Mouse (Mus musculus): ENCODE measurements around the gene Gpr132. TPM values are rescaled to one million over a fixed set of nuclear protein-coding genes. Genes with fewer than 3 reads are reported as not detected.

Gene Gpr132
- polyA plus RNA-seq, 1 experiment from 2014 or later, result 0.38 TPM

DNA sequence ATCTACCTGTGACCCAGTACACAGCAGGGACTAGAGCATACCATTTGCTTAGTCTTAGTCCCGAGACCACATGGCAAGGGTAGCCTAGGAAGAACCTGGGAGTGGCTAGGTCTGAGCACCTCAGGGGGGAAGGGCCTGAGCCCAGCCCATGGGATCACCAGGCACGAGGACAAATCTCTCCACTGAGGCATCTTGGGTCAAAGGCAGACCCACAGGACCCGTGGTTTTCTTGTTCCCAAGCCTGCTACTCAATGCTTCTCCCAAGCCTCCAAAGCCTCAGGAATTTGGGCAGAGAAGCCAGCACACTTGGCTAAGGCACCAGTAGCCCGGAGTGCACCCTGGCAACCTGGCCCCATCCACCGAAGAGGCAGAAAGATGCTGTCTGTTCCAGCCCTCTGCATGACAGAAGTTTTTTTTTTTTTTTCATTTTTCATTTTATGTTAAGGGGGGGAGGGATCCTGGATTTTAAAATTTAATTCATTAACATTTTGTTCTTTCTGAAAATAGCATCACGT is 13.3 kb upstream of the Gpr132 start:
- Histone ChIP-seq H3K36me3 (ENCODE audit: control insufficient read depth, insufficient read depth) (no peaks in the 10 kb centered on the region), H3K4me2 (ENCODE audit: low read depth, low read length) (no peak overlapping the region), H3K9ac (ENCODE audit: low read depth, low read length) (no peak overlapping the region), H3K27me3 (ENCODE audit: control insufficient read depth, insufficient read depth, low read depth, low read length) (peaks cover 27% of the 10 kb centered on the region), H3K27ac (ENCODE audit: low read length) (no peak overlapping the region), H3K4me1 (ENCODE audit: control insufficient read depth, low read depth, low read length) (peaks cover 10% of the 10 kb centered on the region), H3K9me3 (replicated peaks; ENCODE audit: control insufficient read depth, low read length) (no peaks in the 10 kb centered on the region), H3K4me3 (ENCODE audit: low read depth, low read length) (no peak overlapping the region)
- WGBS (ENCODE audit: insufficient replicate concordance), result 49% methylated on average over 6 of the region's 6 CpGs
- ATAC-seq (ENCODE audit: low read depth), result no peak

DNA sequence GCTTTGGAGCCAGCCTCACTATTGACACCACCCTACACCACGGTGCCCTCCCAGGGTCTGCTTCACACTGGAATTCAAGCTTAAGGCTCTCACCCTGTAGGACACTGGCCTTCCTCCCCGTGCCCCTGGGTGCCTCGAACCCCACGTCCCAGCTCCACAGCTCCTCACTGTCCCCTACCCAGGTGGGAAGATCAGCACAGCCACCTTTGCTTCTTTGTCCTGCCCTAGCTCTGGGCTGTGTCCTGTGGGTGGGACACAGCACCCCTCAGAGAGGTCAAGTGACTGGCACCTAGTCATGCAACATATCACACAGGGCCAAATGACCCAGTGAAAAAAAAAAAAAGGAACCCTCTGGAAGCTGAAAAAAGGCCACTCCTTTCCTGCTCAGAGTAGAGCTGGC is 12.6 kb upstream of the Gpr132 start:
- Histone ChIP-seq H3K27me3 (ENCODE audit: control insufficient read depth, insufficient read depth, low read depth, low read length) (peaks cover 34% of the 10 kb centered on the region), H3K9me3 (replicated peaks; ENCODE audit: control insufficient read depth, low read length) (no peaks in the 10 kb centered on the region), H3K9ac (ENCODE audit: low read depth, low read length) (no peak overlapping the region), H3K4me3 (ENCODE audit: low read depth, low read length) (no peak overlapping the region), H3K4me1 (ENCODE audit: control insufficient read depth, low read depth, low read length) (peaks cover 15% of the 10 kb centered on the region), H3K4me2 (ENCODE audit: low read depth, low read length) (no peak overlapping the region), H3K36me3 (ENCODE audit: control insufficient read depth, insufficient read depth) (no peaks in the 10 kb centered on the region), H3K27ac (ENCODE audit: low read length) (no peak overlapping the region)
- 46% methylated on average over 4 of the region's 4 CpGs for WGBS (ENCODE audit: insufficient replicate concordance)
- no peak for ATAC-seq (ENCODE audit: low read depth)

DNA sequence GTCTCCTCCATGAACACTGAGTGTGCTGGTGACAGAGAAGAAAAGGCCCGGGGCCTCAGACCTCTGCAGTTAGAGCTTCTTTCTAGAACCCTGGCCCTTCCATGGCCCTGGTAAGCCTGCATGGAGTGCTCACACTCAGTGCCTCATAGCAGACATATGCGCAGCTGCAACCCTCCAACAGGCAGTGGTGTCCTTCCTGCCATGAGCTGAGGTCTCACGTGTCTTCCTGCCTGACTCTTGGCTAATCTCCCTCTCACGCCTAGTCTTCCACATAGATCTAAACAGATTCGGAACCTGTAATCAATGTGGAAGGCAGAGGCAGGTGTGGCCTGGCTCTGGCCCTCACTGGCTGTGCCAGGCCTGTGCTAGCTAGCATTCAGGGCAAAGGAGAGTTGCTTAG is 11.7 kb upstream of the Gpr132 start:
- WGBS (ENCODE audit: insufficient replicate concordance), result 43% methylated on average over 5 of the region's 5 CpGs
- Histone ChIP-seq H3K4me3 (ENCODE audit: low read depth, low read length) (no peak overlapping the region), H3K4me2 (ENCODE audit: low read depth, low read length) (no peak overlapping the region), H3K36me3 (ENCODE audit: control insufficient read depth, insufficient read depth) (no peaks in the 10 kb centered on the region), H3K4me1 (ENCODE audit: control insufficient read depth, low read depth, low read length) (peaks cover 15% of the 10 kb centered on the region), H3K27me3 (ENCODE audit: control insufficient read depth, insufficient read depth, low read depth, low read length) (peaks cover 43% of the 10 kb centered on the region), H3K9me3 (replicated peaks; ENCODE audit: control insufficient read depth, low read length) (no peaks in the 10 kb centered on the region), H3K9ac (ENCODE audit: low read depth, low read length) (no peak overlapping the region), H3K27ac (ENCODE audit: low read length) (no peak overlapping the region)
- ATAC-seq (ENCODE audit: low read depth), result no peak

DNA sequence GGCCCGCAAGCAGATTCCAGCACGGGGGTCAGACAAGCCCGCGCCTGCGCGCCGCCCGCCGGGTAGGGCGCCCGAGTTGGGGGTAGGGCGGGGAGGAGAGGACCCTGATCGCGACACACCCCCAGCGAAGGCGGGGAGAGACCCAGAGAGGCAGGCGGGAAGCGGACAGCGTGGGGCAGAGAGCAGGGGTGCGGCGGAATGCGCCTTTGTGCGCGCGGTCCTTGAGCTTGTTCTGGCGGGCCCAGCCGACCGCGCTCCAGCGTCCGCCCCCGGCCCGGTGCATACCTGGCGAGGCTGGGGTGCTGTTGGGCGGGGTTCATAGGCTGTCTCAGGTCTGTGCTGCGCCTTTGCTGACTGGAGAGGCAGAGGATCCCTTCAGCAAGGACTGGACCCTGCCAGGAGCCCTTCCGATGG is 9.6 kb upstream of the Gpr132 start:
- Histone ChIP-seq H3K27me3 (ENCODE audit: control insufficient read depth, insufficient read depth, low read depth, low read length) (peaks cover 55% of the 10 kb centered on the region), H3K4me3 (ENCODE audit: low read depth, low read length) (peak overlapping the region; percentile 28), H3K4me2 (ENCODE audit: low read depth, low read length) (peak overlapping the region; percentile 42), H3K36me3 (ENCODE audit: control insufficient read depth, insufficient read depth) (no peaks in the 10 kb centered on the region), H3K27ac (ENCODE audit: low read length) (no peak overlapping the region), H3K9ac (ENCODE audit: low read depth, low read length) (no peak overlapping the region), H3K9me3 (replicated peaks; ENCODE audit: control insufficient read depth, low read length) (no peaks in the 10 kb centered on the region), H3K4me1 (ENCODE audit: control insufficient read depth, low read depth, low read length) (peaks cover 15% of the 10 kb centered on the region)
- 2% methylated on average over 37 of the region's 37 CpGs for WGBS (ENCODE audit: insufficient replicate concordance)
- no peak for ATAC-seq (ENCODE audit: low read depth)

DNA sequence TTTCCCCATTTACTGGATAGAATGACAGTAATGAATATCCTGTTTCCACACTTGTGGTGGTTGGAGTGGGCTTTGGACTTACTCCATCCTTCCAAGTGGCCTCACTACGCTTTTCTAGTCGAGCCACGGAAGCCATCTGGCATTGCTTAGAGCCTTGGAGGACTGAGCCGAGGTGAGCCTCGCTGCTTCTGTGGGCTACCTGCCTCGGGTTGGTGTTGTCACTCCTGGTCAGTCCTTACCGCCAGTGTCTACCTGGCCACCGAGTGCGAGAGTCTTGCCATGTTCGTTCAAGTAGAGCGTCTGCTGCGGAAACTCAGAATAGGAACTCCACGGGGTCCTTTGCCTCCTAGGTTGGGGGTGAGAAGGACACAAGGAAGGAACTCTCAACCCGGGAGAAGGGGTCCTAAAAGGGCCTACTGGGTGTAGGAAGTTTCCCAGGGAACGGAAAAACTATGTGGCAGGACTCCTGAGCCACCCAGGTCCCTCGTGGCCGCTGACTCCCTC is 9.1 kb upstream of the Gpr132 start:
- WGBS (ENCODE audit: insufficient replicate concordance), result 3% methylated on average over 17 of the region's 17 CpGs
- Histone ChIP-seq H3K4me3 (ENCODE audit: low read depth, low read length) (peak overlapping the region; percentile 28), H3K4me2 (ENCODE audit: low read depth, low read length) (peak overlapping the region; percentile 42), H3K4me1 (ENCODE audit: control insufficient read depth, low read depth, low read length) (peaks cover 15% of the 10 kb centered on the region), H3K27me3 (ENCODE audit: control insufficient read depth, insufficient read depth, low read depth, low read length) (peaks cover 55% of the 10 kb centered on the region), H3K9me3 (replicated peaks; ENCODE audit: control insufficient read depth, low read length) (no peaks in the 10 kb centered on the region), H3K27ac (ENCODE audit: low read length) (no peak overlapping the region), H3K9ac (ENCODE audit: low read depth, low read length) (no peak overlapping the region), H3K36me3 (ENCODE audit: control insufficient read depth, insufficient read depth) (no peaks in the 10 kb centered on the region)
- ATAC-seq (ENCODE audit: low read depth), result no peak

DNA sequence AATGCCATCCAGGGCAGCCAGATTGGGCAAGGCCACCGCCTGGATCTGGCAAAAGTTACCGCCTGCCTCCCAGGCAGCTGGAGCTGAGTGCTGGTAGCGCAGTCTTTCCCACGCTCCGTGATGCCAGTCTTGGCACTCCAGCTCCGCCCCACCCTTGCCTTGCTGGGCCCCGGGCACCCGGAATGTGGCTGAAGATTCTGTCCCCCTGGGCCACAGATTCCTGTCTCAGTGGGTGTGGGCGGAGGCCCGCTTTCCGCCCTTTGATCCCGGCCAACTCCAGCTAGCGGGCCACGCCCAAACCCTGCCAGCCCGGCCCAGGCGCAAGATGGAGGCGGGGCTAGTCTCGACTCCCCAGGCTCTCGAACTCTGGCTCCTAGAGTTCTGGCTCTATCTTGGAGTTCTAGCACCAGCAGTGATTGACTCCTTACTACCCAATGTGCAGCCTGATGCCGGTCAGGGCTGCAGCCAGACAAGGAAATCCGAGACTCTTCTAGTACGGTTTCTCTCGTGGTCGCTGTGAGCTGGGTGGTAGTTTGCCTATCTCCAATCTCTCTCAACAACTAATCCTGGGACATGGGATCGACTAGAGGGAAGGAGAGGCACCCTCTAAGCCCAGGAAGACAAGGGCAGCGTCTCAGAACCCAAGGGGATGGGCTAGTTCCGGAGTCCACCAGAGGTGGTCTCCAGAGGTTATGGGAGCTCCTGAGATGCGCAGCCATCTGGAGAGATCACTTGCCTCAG is 8.5 kb upstream of the Gpr132 start:
- Histone ChIP-seq H3K4me2 (ENCODE audit: low read depth, low read length) (peak overlapping the region; percentile 42; the same call in 1 of the 2 replicates), H3K9ac (ENCODE audit: low read depth, low read length) (no peak overlapping the region), H3K36me3 (ENCODE audit: control insufficient read depth, insufficient read depth) (no peaks in the 10 kb centered on the region), H3K27ac (ENCODE audit: low read length) (no peak overlapping the region), H3K4me3 (ENCODE audit: low read depth, low read length) (peak overlapping the region; percentile 5; the same call in 1 of the 2 replicates), H3K27me3 (ENCODE audit: control insufficient read depth, insufficient read depth, low read depth, low read length) (peaks cover 55% of the 10 kb centered on the region), H3K4me1 (ENCODE audit: control insufficient read depth, low read depth, low read length) (peaks cover 15% of the 10 kb centered on the region), H3K9me3 (replicated peaks; ENCODE audit: control insufficient read depth, low read length) (no peaks in the 10 kb centered on the region)
- WGBS (ENCODE audit: insufficient replicate concordance), result 3% methylated on average over 28 of the region's 28 CpGs
- ATAC-seq (ENCODE audit: low read depth), result peak; percentile 33; the same call in 1 of the 2 replicates

DNA sequence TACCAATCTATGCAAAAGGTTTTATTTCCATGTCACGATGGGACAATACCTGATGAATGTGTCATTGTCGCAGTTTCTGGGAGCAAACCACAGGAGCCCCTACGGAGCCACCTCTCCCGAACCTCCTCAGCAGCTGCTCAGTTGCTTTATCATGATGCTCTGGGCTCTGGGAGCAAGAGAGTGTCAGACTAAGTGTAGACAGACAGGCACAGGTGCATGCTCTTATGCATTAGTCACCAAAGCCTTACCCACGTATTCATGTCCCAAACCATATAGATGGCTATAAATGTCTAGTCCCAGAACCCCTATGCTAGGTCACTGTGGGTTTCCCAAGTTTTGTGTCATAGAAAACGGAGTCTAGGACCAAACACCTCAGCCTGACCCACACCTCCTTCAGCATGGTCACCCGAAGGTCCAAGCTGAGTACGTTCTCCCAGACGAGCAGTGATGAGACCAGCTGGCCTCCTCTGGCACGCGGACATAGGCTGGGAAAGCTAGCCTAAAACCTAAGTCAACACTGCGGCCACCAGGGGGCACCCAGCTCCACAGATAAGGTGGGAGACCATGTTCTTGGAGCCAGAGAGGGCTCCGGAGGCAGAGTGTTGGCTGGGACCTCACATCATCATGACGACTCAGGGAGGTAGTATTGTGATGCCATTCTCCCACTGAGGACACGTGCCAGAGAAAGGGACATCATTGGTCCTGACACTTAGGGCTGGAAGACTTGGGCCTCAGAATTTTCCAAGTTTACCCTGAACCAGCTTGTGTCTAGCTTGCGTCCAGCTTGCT is 7.4 kb upstream of the Gpr132 start:
- H3K27me3 ChIP-seq (ENCODE audit: control insufficient read depth, insufficient read depth, low read depth, low read length), result peaks cover 59% of the 10 kb centered on the region
- WGBS (ENCODE audit: insufficient replicate concordance), result 15% methylated on average over 16 of the region's 16 CpGs
- H3K27ac ChIP-seq (ENCODE audit: low read length), result no peak overlapping the region
- no peaks in the 10 kb centered on the region for H3K9me3 ChIP-seq (replicated peaks; ENCODE audit: control insufficient read depth, low read length)
- peaks cover 15% of the 10 kb centered on the region for H3K4me1 ChIP-seq (ENCODE audit: control insufficient read depth, low read depth, low read length)
- no peak overlapping the region for H3K9ac ChIP-seq (ENCODE audit: low read depth, low read length)
- ATAC-seq (ENCODE audit: low read depth), result peak; percentile 25; the same call in 1 of the 2 replicates
- H3K4me3 ChIP-seq (ENCODE audit: low read depth, low read length), result no peak overlapping the region
- no peaks in the 10 kb centered on the region for H3K36me3 ChIP-seq (ENCODE audit: control insufficient read depth, insufficient read depth)
- H3K4me2 ChIP-seq (ENCODE audit: low read depth, low read length), result no peak overlapping the region

DNA sequence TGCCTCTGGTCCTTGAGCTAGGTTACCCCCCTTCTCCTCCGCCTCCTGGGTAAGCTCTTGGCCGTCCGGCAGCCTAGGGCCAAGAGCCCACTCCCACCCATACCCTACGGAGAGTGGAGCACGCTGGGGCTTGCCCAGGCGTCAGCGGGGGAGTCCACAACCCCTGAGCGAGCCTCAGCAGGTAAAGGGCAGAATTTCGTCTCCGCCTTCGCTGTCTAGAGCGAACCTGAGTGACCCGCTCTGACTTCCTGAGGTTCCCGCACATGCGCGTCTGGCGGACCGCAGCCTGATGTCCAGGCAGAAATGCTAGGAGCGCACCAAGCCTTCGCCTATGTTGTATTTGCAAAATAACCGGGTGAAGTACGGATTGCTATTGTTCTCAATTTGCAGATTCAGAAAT is 6.2 kb upstream of the Gpr132 start:
- no peaks in the 10 kb centered on the region for H3K9me3 ChIP-seq (replicated peaks; ENCODE audit: control insufficient read depth, low read length)
- no peak overlapping the region for H3K27ac ChIP-seq (ENCODE audit: low read length)
- no peak overlapping the region for H3K9ac ChIP-seq (ENCODE audit: low read depth, low read length)
- 0 out of 2 replicates have a peak overlapping the region, but pooled peaks have one; percentile 2 for H3K4me3 ChIP-seq (ENCODE audit: low read depth, low read length)
- 0 out of 2 replicates have a peak overlapping the region, but pooled peaks have one; percentile 25 for H3K4me2 ChIP-seq (ENCODE audit: low read depth, low read length)
- H3K27me3 ChIP-seq (ENCODE audit: control insufficient read depth, insufficient read depth, low read depth, low read length), result peaks cover 59% of the 10 kb centered on the region
- H3K36me3 ChIP-seq (ENCODE audit: control insufficient read depth, insufficient read depth), result no peaks in the 10 kb centered on the region
- ATAC-seq (ENCODE audit: low read depth), result no peak
- H3K4me1 ChIP-seq (ENCODE audit: control insufficient read depth, low read depth, low read length), result peaks cover 15% of the 10 kb centered on the region
- 14% methylated on average over 22 of the region's 22 CpGs for WGBS (ENCODE audit: insufficient replicate concordance)

All from liver, embryonic 16.5 days (tissue).